Mouse (Mus musculus): ENCODE measurements at regions not wholly inside any gene's neighbourhood (a gene's known extent, or its start where the extent isn't known, plus 50 kb on each side); places are given as distances from the start of the nearest gene placed in this dataset.

DNA sequence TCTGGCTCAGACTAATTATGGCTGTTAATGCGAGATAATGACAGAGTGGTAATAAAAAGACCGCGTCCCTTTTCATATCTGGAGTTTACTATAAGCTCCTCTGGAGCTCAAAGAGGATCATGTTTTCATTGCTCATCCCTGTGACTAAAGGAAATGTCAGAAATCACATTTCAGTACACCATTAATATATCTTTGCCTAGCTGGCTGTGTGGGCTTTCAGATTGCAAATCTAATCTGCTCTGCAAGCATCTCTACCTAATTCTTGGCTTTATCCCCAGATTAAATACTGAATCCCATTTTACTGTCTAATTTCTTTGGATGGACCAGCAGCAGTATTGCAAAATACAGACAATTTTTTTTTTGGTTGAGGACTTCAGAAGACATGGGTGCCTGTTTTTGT, 122.6 kb upstream of the Gcfc2 start:
- no peak for TF ChIP-seq CTCF (IDR thresholded peaks at IDR 0.05; ENCODE audit: control insufficient read depth, insufficient read depth, insufficient read length)
- TF ChIP-seq MAX (IDR thresholded peaks at IDR 0.05), result no peak
- no peak for TF ChIP-seq CEBPB (IDR thresholded peaks at IDR 0.05; ENCODE audit: low read depth)

Measured in C2C12 (cell line).